Mouse (Mus musculus) liver, embryonic 12.5 days (tissue): ENCODE data around the gene Fam180a. TPM values are rescaled to one million over a fixed set of nuclear protein-coding genes. Genes with fewer than 3 reads are reported as not detected.

ENCODE experiments used
- ATAC-seq: fragments of 200-750 bp; cut with Nextera tagmentation; 2 replicates; pipeline ENCODE4 v1.8.0; 2017; ENCODE audit warnings: moderate number of reproducible peaks, mild to moderate bottlenecking, moderate library complexity
- H3K27ac ChIP-seq: fragments of 300-500 bp; sonication (generic); 2 replicates; pipeline ENCODE4 v1.5.1; 2016; ENCODE audit warnings: mild to moderate bottlenecking
- H3K27me3 ChIP-seq: fragments of 300-500 bp; sonication (generic); replicated peaks from 2 replicates; pipeline ENCODE4 v1.6.1; 2016; ENCODE audit warnings: mild to moderate bottlenecking, moderate library complexity
- H3K36me3 ChIP-seq: fragments of 300-500 bp; sonication (generic); 2 replicates; pipeline ENCODE4 v1.6.1; 2016; ENCODE audit warnings: mild to moderate bottlenecking, moderate library complexity
- H3K4me1 ChIP-seq: fragments of 300-500 bp; sonication (generic); 2 replicates; pipeline ENCODE4 v1.6.1; 2016
- H3K4me2 ChIP-seq: fragments of 300-500 bp; sonication (generic); 2 replicates; pipeline ENCODE4 v1.6.1; 2016; ENCODE audit warnings: mild to moderate bottlenecking, moderate library complexity
- H3K4me3 ChIP-seq: fragments of 300-500 bp; sonication (generic); 2 replicates; pipeline ENCODE4 v1.5.1; 2016; ENCODE audit warnings: mild to moderate bottlenecking, moderate library complexity
- H3K9ac ChIP-seq: fragments of 300-500 bp; sonication (generic); 2 replicates; pipeline ENCODE4 v1.6.1; 2016; ENCODE audit warnings: mild to moderate bottlenecking, moderate library complexity
- H3K9me3 ChIP-seq: fragments of 300-500 bp; sonication (generic); replicated peaks from 2 replicates; pipeline ENCODE4 v1.6.1; 2016; ENCODE audit warnings: mild to moderate bottlenecking, moderate library complexity
- WGBS: fragments of 180-500 bp; shearing (Covaris S2); methylation state at CpG from one replicate; pipeline ENCODE4 v1.1.7; 2016; ENCODE audit not compliant: insufficient replicate concordance; 5-methylcytosine and 5-hydroxymethylcytosine counted together
- polyA plus RNA-seq: library from polyadenylated mRNA; unstranded; fragments of >200 nt; fragmentation: Nextera tagmentation; extraction: Ambion mirVana; gene quantifications from 2 replicates; pipeline ENCODE4 v1.2.1, GENCODE M21; 2016

The Fam180a gene
- polyA plus RNA-seq, 1 experiment from 2014 or later, result not detected

- H3K27me3 ChIP-seq, result peaks cover 19% of the 10 kb centered on the region
- no peak within 1 kb of the TSS for H3K4me3 ChIP-seq
- 26% methylated on average over 7 of the region's 7 CpGs for WGBS
- H3K9ac ChIP-seq, result no peak within 1 kb of the TSS
- no peak within 1 kb of the TSS for H3K4me2 ChIP-seq
- no peaks in the 10 kb centered on the region for H3K9me3 ChIP-seq
- H3K27ac ChIP-seq, result no peak within 1 kb of the TSS
- H3K4me1 ChIP-seq, result no peaks in the 10 kb centered on the region
- no peaks in the 10 kb centered on the region for H3K36me3 ChIP-seq
- no peak for ATAC-seq
These were observed 17.9 kb downstream of the Fam180a start, which contains the start of gene Slc13a4 for GRCm38 (mm10) chr6:35308037-35308436. TSS of gene Slc13a4 (minus strand) at chr6:35308131.

GRCm38 (mm10) chr6:35307136-35307535 is 18.8 kb downstream of the Fam180a start:
- Histone ChIP-seq H3K36me3 (no peaks in the 10 kb centered on the region), H3K27me3 (peaks cover 19% of the 10 kb centered on the region), H3K4me3 (no peak overlapping the region), H3K9ac (no peak overlapping the region), H3K27ac (no peak overlapping the region), H3K4me1 (no peaks in the 10 kb centered on the region), H3K4me2 (no peak overlapping the region), H3K9me3 (no peaks in the 10 kb centered on the region)
- 75% methylated on average over 13 of the region's 13 CpGs for WGBS
- ATAC-seq, result no peak

GRCm38 (mm10) chr6:35303355-35303900 is 22.5 kb downstream of the Fam180a start:
- 55% methylated on average over 11 of the region's 11 CpGs for WGBS
- Histone ChIP-seq H3K36me3 (no peaks in the 10 kb centered on the region), H3K4me3 (no peak overlapping the region), H3K27ac (no peak overlapping the region), H3K4me2 (no peak overlapping the region), H3K27me3 (peaks cover 15% of the 10 kb centered on the region), H3K9me3 (no peaks in the 10 kb centered on the region), H3K9ac (no peak overlapping the region), H3K4me1 (no peaks in the 10 kb centered on the region)
- peak; percentile 71 for ATAC-seq

- no peaks in the 10 kb centered on the region for H3K4me1 ChIP-seq
- ATAC-seq, result no peak
- no peak overlapping the region for H3K9ac ChIP-seq
- no peaks in the 10 kb centered on the region for H3K9me3 ChIP-seq
- 80% methylated on average over 7 of the region's 7 CpGs for whole genome bisulfite sequencing
- no peaks in the 10 kb centered on the region for H3K36me3 ChIP-seq
- H3K4me3 ChIP-seq, result no peak overlapping the region
- no peak overlapping the region for H3K27ac ChIP-seq
- peaks cover 12% of the 10 kb centered on the region; the same call in 1 of the 2 replicates for H3K27me3 ChIP-seq
- H3K4me2 ChIP-seq, result no peak overlapping the region
These were observed 23.4 kb downstream of the Fam180a start for GRCm38 (mm10) chr6:35302581-35302980.

- WGBS, result 48% methylated on average over 6 of the region's 6 CpGs
- no peak overlapping the region for H3K9ac ChIP-seq
- no peak overlapping the region for H3K4me3 ChIP-seq
- no peak overlapping the region for H3K27ac ChIP-seq
- no peaks in the 10 kb centered on the region for H3K36me3 ChIP-seq
- no peak for ATAC-seq
- no peak overlapping the region for H3K4me2 ChIP-seq
- 0 out of 2 replicates have a peak, but pooled peaks cover 5% of the 10 kb centered on the region for H3K4me1 ChIP-seq
- no peaks in the 10 kb centered on the region for H3K9me3 ChIP-seq
- H3K27me3 ChIP-seq, result 0 out of 2 replicates have a peak, but pooled peaks cover 3% of the 10 kb centered on the region
These were observed 27.6 kb downstream of the Fam180a start for GRCm38 (mm10) chr6:35298323-35298722.

GRCm38 (mm10) chr6:35297516-35298227 is 28.3 kb downstream of the Fam180a start:
- Histone ChIP-seq H3K4me2 (no peak overlapping the region), H3K9ac (no peak overlapping the region), H3K36me3 (no peaks in the 10 kb centered on the region), H3K9me3 (no peaks in the 10 kb centered on the region), H3K27me3 (0 out of 2 replicates have a peak, but pooled peaks cover 3% of the 10 kb centered on the region), H3K27ac (no peak overlapping the region), H3K4me1 (0 out of 2 replicates have a peak, but pooled peaks cover 5% of the 10 kb centered on the region), H3K4me3 (no peak overlapping the region)
- 66% methylated on average over 7 of the region's 7 CpGs for WGBS
- no peak for ATAC-seq

- Histone ChIP-seq H3K27me3 (0 out of 2 replicates have a peak, but pooled peaks cover 4% of the 10 kb centered on the region), H3K36me3 (no peaks in the 10 kb centered on the region), H3K9me3 (no peaks in the 10 kb centered on the region), H3K27ac (no peak overlapping the region), H3K4me3 (no peak overlapping the region), H3K4me1 (0 out of 2 replicates have a peak, but pooled peaks cover 5% of the 10 kb centered on the region), H3K4me2 (no peak overlapping the region), H3K9ac (no peak overlapping the region)
- ATAC-seq, result no peak
- WGBS, result 78% methylated on average over 2 of the region's 2 CpGs
These were observed 28.9 kb downstream of the Fam180a start for GRCm38 (mm10) chr6:35297001-35297400.

- ATAC-seq, result no peak
- 0 out of 2 replicates have a peak, but pooled peaks cover 4% of the 10 kb centered on the region for H3K27me3 ChIP-seq
- no peaks in the 10 kb centered on the region for H3K36me3 ChIP-seq
- H3K9me3 ChIP-seq, result no peaks in the 10 kb centered on the region
- H3K4me3 ChIP-seq, result no peak overlapping the region
- H3K4me2 ChIP-seq, result no peak overlapping the region
- H3K27ac ChIP-seq, result no peak overlapping the region
- 0 out of 2 replicates have a peak, but pooled peaks cover 5% of the 10 kb centered on the region for H3K4me1 ChIP-seq
- 76% methylated on average over 2 of the region's 2 CpGs for WGBS
- H3K9ac ChIP-seq, result no peak overlapping the region
These were observed 31.0 kb downstream of the Fam180a start for GRCm38 (mm10) chr6:35294964-35295363.

GRCm38 (mm10) chr6:35289676-35290075 is 36.3 kb downstream of the Fam180a start:
- no peaks in the 10 kb centered on the region for H3K9me3 ChIP-seq
- no peak for ATAC-seq
- H3K27me3 ChIP-seq, result 0 out of 2 replicates have a peak, but pooled peaks cover 2% of the 10 kb centered on the region
- H3K4me2 ChIP-seq, result no peak overlapping the region
- WGBS, result 69% methylated on average over 8 of the region's 8 CpGs
- peaks cover 9% of the 10 kb centered on the region; the same call in 1 of the 2 replicates for H3K4me1 ChIP-seq
- no peak overlapping the region for H3K4me3 ChIP-seq
- no peak overlapping the region for H3K9ac ChIP-seq
- H3K27ac ChIP-seq, result no peak overlapping the region
- H3K36me3 ChIP-seq, result no peaks in the 10 kb centered on the region

- Histone ChIP-seq H3K4me1 (peaks cover 9% of the 10 kb centered on the region; the same call in 1 of the 2 replicates), H3K9me3 (no peaks in the 10 kb centered on the region), H3K9ac (no peak overlapping the region), H3K27me3 (0 out of 2 replicates have a peak, but pooled peaks cover 2% of the 10 kb centered on the region), H3K27ac (no peak overlapping the region), H3K36me3 (no peaks in the 10 kb centered on the region), H3K4me3 (no peak overlapping the region), H3K4me2 (no peak overlapping the region)
- no peak for ATAC-seq
- WGBS, result 64% methylated on average over 7 of the region's 7 CpGs
These were observed 37.0 kb downstream of the Fam180a start for GRCm38 (mm10) chr6:35288920-35289319.

GRCm38 (mm10) chr6:35288114-35288761 is 37.7 kb downstream of the Fam180a start:
- Histone ChIP-seq H3K9me3 (no peaks in the 10 kb centered on the region), H3K4me1 (peaks cover 9% of the 10 kb centered on the region; the same call in 1 of the 2 replicates), H3K4me3 (no peak overlapping the region), H3K27me3 (0 out of 2 replicates have a peak, but pooled peaks cover 2% of the 10 kb centered on the region), H3K27ac (no peak overlapping the region), H3K9ac (no peak overlapping the region), H3K4me2 (no peak overlapping the region), H3K36me3 (no peaks in the 10 kb centered on the region)
- 65% methylated on average over 11 of the region's 11 CpGs for WGBS
- ATAC-seq, result 0 out of 2 replicates have a peak, but pooled peaks have one; percentile 49

GRCm38 (mm10) chr6:35279306-35279705 is 46.6 kb downstream of the Fam180a start:
- H3K27me3 ChIP-seq, result no peaks in the 10 kb centered on the region
- H3K27ac ChIP-seq, result no peak overlapping the region
- H3K4me3 ChIP-seq, result no peak overlapping the region
- no peak overlapping the region for H3K9ac ChIP-seq
- H3K36me3 ChIP-seq, result no peaks in the 10 kb centered on the region
- 55% methylated on average over 10 of the region's 10 CpGs for WGBS
- no peak for ATAC-seq
- H3K4me2 ChIP-seq, result no peak overlapping the region
- H3K9me3 ChIP-seq, result no peaks in the 10 kb centered on the region
- peaks cover 6% of the 10 kb centered on the region; the same call in 1 of the 2 replicates for H3K4me1 ChIP-seq
